Mouse (Mus musculus) cerebellum, adult 9-11 months (tissue): ENCODE results near the gene Olfr1434.
"Not testable (repeated sequence)": the region's sequence is repeated elsewhere in the genome, so short reads cannot be mapped to it uniquely, and the experiment has no call there.

ENCODE experiments used
- DNase-seq: peaks from one replicate; pipeline ENCODE4 v3.0.0; 2022

Olfr1434 gene

GRCm38 (mm10) chr19:12279554-12279953 lies at the start of gene Olfr1434:
Gene Olfr1434, plus strand, starts transcription at chr19:12279854.
- no peak for DNase-seq

GRCm38 (mm10) chr19:12232496-12232895 lies 47.2 kb upstream of the Olfr1434 start, which contains the start of gene Olfr1432:
Gene Olfr1432, minus strand, starts transcription at chr19:12232596.
- not testable (repeated sequence) for DNase-seq

GRCm38 (mm10) chr19:12241559-12241958 lies 38.1 kb upstream of the Olfr1434 start, which contains the start of gene Olfr262:
Gene Olfr262, minus strand, starts transcription at chr19:12241659.
- no peak for DNase-seq

GRCm38 (mm10) chr19:12260732-12261131 lies 18.9 kb upstream of the Olfr1434 start, which contains the start of gene Olfr235:
Gene Olfr235, plus strand, starts transcription at chr19:12261032.
- DNase-seq, result no peak

- DNase-seq, result no peak
Measured at GRCm38 (mm10) chr19:12292979-12293378, 13.3 kb downstream of the Olfr1434 start.

GRCm38 (mm10) chr19:12299030-12299429 lies 19.4 kb downstream of the Olfr1434 start, which contains the start of gene Olfr1436:
Gene Olfr1436, minus strand, starts transcription at chr19:12299130.
- not testable (repeated sequence) for DNase-seq

GRCm38 (mm10) chr19:12325001-12325400 lies 45.3 kb downstream of the Olfr1434 start, which contains the start of gene Olfr1437:
Gene Olfr1437, minus strand, starts transcription at chr19:12325101.
- DNase-seq, result no peak
